Mouse (Mus musculus) thymus, postnatal 0 days (tissue): Measurements from ENCODE around the gene Rps27rt. TPM values are rescaled to one million over a fixed set of nuclear protein-coding genes. Genes with fewer than 3 reads are reported as not detected.
"Not testable (repeated sequence)": the region's sequence is repeated elsewhere in the genome, so short reads cannot be mapped to it uniquely, and the experiment has no call there.

Experiments used
- DNase-seq: peaks from one replicate; pipeline ENCODE4 v3.0.0-alpha.2; 2015; ENCODE audit warnings: low spot score
- polyA plus RNA-seq: library from polyadenylated mRNA; unstranded; fragments of >200 nt; fragmentation: Nextera tagmentation; extraction: Ambion mirVana; gene quantifications from 2 replicates; pipeline ENCODE4 v1.2.1, GENCODE M21; 2015

Gene Rps27rt
- 1,002 and 1,087 TPM in 2 replicates for polyA plus RNA-seq

DNA sequence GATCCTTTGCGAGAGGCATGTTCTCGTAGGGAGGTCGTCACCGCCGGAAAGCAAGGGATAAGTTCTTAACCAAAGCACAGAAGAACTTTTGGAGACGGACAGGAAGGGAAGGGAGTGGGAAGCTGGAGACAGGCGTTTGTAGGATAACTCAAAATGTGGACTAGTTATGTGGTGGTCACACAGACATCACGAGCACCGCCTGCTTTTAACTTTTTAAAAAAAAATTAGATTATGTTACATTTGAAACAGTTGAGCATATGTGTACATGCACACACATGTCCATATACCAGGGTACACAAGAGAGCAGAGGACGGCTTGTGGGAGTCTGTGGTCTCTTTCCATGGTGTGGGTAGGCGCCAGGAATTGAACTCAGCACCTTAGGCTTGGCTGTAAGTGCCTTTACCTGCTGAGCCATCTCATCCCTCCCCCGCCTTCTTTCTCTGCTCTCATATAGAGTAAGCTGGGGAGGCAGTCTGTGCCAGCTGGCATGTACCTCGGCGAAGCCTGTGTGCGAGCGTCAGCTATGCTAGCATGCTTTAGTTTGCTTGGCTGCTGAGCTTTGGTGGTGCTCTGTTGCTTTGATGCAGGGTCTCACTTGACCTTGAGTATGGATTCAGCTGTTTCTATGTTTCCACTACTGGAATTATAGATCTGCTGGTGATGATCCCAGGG is at the start of gene Rps27rt:
Rps27rt (minus strand) TSS at position 51 of the 672 bp plus-strand sequence.
- no peak for DNase-seq

DNA sequence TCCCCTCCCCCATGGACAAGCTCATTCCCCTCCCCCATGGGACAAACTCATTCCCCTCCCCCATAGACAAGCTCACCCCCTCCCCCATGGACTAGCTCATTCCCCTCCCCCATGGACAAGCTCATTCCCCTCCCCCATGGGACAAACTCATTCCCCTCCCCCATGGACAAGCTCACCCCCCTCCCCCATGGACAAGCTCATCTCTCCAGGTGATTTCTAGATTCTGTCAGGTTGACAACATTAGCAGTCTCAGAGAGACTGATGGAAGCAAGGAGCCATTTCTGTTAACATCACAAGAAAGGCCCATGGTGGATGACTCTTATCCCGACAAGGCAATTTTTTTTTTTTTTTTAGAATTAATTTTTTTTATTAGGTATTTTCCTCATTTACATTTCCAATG is 48.5 kb upstream of the Rps27rt start:
- not testable (repeated sequence) for DNase-seq

DNA sequence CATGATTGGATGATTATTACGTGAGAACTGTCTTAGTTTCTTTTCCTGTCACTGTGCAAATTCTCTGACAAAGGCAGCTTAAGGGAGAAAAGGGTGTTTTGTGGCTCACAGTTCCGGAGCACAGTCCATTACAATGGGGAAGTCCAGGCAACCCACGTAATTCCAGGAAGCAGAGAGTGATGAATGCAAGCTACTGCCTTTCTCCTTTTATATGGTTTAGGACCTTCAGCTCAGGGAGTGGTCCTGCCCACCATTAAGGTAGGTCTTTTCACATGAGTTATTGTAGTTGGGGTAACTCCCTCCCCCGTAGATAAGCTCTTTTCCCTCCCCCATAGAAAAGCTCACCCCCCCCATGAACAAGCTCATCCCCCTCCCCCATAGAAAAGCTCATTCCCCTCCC is 48.0 kb upstream of the Rps27rt start:
- no peak for DNase-seq

DNA sequence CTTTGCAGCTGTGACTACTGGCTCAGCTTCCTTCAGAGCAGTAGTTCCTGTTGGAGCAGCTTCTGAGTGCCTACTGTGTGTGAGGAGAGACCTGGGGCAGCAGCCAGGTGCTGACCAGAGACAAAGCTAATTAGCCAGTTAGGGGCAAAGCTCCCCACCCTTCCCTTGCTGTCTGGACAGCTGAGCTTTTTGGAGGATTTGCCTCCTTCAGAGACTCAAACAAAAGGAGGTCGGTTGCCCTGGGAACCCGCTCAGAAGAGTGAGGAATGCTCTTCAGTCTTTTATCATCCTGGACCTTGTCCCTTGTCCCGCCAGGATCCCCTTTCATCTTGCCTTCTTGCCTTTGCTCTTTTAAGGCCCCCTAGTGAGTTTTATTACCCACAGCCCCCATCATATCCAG is 46.8 kb upstream of the Rps27rt start:
- no peak for DNase-seq

GRCm38 (mm10) chr9:115023708-115024383 is 41.3 kb upstream of the Rps27rt start:
- DNase-seq: no peak

GRCm38 (mm10) chr9:115023137-115023536 is 40.6 kb upstream of the Rps27rt start:
- DNase-seq: no peak

DNA sequence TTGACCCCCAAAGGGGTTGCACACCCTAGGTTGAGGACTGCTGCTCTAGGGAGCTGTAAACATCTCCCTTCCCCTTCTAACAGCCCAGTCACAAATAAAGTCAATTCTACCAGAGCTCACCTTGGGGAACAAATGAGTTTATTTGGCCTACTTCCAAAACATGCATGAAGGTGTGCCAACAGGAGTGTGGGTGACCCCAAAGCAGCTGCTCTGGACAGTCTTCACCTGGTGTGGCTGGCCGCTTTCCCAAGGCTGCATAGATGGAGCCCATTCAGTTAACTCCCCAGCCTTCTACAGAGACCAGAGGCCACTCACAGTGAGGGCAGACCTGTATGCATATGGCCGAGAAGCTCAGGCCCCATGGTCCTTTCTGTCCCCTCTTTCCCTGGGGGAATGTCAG is 38.9 kb upstream of the Rps27rt start:
- no peak for DNase-seq

DNA sequence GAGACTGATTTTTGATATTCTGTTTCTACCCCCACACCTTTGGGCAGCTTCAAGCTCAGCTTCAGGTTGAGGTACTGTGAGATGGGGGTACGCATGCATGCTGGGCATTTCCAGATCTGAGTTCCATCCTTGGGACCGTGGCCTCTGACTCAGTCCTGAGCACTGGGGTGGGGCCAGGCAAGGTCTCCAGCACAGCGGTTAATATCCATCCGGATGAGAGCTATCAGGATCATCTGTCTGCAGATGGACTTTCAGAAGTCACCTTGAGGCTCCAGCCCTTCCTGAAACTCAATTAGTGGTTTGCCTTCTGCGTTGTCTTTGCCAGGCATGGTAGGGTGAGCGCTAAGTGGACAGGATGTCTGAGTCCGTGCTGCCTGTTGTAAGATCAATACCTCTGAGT is 37.6 kb upstream of the Rps27rt start:
- no peak for DNase-seq

DNA sequence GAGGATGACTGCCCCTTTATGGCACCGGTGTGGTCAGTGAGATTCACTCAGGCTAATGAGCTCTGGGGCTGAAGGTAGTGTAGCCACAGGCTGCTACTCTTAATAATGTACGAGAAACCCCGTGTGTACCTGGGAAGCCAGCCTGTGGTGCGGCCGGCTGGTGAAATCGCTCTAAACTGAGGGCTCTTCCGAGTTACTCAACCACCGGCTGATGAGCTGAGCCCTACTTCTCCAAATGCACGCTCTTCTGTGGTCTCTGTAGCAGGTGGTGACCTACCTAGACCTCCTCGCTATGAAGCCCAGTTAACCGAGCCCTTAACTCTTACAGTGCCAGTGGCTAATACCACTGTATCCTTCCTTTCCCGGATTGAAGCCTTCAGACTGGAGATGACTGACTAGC is 29.8 kb upstream of the Rps27rt start:
- DNase-seq: no peak

GRCm38 (mm10) chr9:115008194-115008593 is 25.7 kb upstream of the Rps27rt start:
- DNase-seq: no peak

DNA sequence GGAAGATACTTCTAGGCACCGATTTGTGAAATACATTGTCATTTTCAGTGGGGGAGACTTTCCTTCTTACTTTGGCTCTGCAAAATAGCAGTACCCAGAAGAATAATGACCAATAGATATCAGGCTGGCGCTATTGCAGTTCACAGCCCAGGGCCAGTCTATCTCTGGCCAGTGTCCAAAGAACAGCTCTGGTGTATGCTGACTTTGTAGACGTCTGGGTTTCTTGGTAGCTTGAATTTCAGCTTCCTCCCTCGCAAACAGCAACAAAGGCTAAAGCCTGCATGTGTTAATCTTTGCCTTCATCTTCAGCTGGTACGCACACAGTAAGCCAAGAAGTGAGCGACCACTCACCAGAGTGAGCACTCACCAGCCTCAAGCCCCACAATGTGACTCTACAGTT is 25.2 kb upstream of the Rps27rt start:
- DNase-seq: no peak

- no peak for DNase-seq
These were observed 22.9 kb upstream of the Rps27rt start for GRCm38 (mm10) chr9:115005446-115005845.

DNA sequence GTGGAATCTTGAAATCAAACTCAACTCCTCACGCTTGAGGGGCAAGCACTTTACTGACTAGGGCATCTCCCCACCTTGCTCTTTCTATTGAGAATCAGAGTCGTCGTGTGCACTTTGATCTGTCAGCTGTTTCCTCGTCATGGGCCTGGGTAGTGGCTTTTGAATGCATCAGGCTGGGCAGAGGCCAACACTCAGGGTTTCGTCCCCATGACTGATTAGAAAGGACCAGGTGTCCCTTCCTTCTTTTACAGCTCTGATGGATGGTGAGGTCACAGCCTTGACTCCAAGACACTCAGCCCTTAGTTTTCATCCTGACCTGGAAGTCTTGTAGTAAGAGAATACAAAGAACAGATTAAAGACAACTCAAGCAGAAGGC is 17.2 kb upstream of the Rps27rt start:
- no peak for DNase-seq

DNA sequence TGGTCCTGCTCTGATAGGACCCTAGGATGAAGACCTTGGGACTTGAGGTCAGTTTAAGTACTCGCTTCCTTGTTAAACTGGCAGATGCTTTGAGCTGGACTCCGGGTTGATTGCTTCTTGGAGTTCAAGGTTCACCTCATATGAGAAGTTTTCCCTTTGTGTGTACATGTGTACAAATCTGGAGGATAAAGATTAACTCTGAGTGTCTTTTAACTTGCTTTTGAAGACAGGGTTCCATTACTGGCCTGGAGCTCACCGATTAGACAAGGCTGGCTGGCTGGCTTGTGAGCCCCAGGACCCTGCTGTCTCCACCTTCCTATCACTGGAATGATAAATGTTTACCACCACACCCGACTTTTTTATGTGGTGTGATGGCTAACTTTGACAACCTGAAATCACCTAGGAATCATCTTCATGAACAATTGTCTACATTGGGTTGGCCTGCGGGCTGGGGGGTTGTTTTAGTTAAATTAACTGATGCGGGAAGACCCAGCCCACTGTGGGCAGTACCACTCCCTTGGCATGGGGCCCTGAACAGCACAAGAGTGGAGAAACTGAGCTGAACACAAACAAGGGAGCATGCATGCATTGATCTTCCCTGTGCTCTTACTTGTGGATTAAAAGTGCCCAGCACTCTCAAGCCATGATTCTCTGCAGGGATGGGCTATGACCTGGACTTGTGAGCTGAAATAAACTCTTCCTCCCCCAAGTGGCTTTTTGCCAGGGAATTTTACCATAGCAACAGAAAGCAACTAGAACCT is 16.7 kb upstream of the Rps27rt start:
- no peak for DNase-seq

GRCm38 (mm10) chr9:114996489-114996888 is 13.9 kb upstream of the Rps27rt start:
- no peak for DNase-seq

DNA sequence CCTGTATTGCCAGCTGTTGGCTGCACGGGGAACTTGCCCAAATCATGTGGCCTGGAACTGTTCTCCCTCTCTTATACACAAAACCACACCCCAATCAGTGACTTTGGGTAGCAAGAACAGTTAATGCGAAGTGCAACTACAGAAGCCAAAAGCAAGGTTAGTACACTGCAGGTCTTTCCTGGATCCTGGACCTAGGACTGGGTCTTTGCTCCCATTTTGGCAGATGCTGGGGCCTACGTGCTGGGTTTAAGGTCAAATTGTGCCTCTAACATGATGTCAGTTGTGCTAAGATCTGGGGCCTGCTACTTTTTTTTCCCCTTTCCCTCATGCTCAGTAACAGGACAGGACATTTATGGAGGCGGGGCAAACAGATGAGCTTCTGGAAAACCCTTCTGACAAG is 13.2 kb upstream of the Rps27rt start:
- DNase-seq: no peak

GRCm38 (mm10) chr9:114995250-114995649 is 12.7 kb upstream of the Rps27rt start:
- no peak for DNase-seq

- DNase-seq: no peak
These were observed 10.0 kb upstream of the Rps27rt start for GRCm38 (mm10) chr9:114992528-114992927.

- DNase-seq: no peak
These were observed 7.9 kb upstream of the Rps27rt start for GRCm38 (mm10) chr9:114990421-114990820.

GRCm38 (mm10) chr9:114988610-114989327 is 6.2 kb upstream of the Rps27rt start:
- DNase-seq: no peak

DNA sequence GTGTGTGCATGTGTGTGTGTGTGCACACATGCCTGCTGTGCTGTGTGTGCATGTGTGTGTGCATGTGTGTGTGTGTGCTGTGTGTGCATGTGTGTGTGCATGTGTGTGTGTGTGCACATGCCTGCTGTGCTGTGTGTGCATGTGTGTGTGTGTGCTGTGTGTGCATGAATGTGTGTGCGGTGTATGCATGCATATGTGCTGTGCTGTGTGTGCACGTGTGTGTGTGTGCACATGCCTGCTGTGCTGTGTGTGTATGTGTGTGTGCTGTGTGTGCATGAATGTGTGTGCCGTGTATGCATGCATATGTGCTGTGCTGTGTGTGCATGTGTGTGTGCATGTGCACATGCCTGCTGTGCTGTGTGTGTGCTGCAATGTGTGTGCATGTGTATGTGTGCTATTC is 5.5 kb upstream of the Rps27rt start:
- no peak for DNase-seq

DNA sequence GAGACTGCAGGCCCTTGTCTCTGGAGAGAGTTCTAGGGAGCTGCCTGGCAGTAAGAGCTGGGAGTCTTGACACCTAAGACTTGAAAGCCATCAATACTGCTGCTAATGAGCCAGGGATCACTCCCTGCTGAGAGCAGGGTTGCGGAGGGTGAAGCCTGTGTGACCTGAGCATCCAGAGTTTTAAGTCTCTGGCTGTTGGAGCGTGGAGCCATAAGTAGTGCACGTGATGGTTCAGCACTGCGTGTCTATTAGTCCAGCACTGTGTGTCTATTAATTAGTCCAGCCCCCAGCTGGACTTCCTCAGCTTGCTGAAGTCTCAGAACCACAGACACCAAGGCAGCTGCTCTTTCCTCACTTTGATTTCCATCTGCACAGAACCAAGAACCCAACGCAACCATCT is 3.8 kb upstream of the Rps27rt start:
- DNase-seq: no peak
